Comparison of ENCODE assay signal across 26 mouse cellular contexts in genomic region chr6:34463582-34463981, GRCm38 (mm10). TPM values are rescaled to one million over a fixed set of nuclear protein-coding genes. Genes with fewer than 3 reads are reported as not detected.
DNase-seq lines count a peak whose midpoint lies in the region; TF ChIP-seq lines count a peak whose summit lies in the region.
"Had no signal": no experiment of that assay in that cellular context is flagged by ENCODE, and none has a peak within 500 bp of the region (broad histone marks: within the 10 kb centered on the region; RNA-seq: fewer than 3 reads in every experiment).

No protein-coding gene starts in this region.

- H3K79me3 ChIP-seq in C2C12 (ENCODE audit: low read depth), result no peaks in the 10 kb centered on the region

- TF ChIP-seq CTCF in C2C12 (IDR thresholded peaks at IDR 0.05; ENCODE audit: control insufficient read depth, insufficient read depth, insufficient read length), result no peak

- H3K4me2 ChIP-seq in myocyte (ENCODE audit: low read depth), result peak overlapping the region; percentile 8
- H3K4me2 ChIP-seq: embryonic facial prominence, embryonic 13.5 days; embryonic facial prominence, embryonic 15.5 days; forebrain, embryonic 13.5 days; forebrain, embryonic 15.5 days had no signal

- TF ChIP-seq POLR2A in myocyte (IDR thresholded peaks at IDR 0.05; ENCODE audit: insufficient read length, low read depth), result no peak

- DNase-seq in NIH3T3 (ENCODE audit: low read depth), result peak; percentile 51
- DNase-seq in thymus, adult 18-20 months, result no peak
- no peak for DNase-seq in spleen, postnatal 4 days (ENCODE audit: low spot score in 2 of 2)
- DNase-seq in left cerebral cortex, adult 8-10 months (ENCODE audit: low spot score in 2 of 2), result no peak
- DNase-seq: adrenal gland, adult 2 months; adrenal gland, postnatal 10 days; adrenal gland, postnatal 25 days; B cell, adult 2 months; cerebellum, adult 11 months; cerebellum, adult 18-20 months; cerebellum, adult 8-10 months; cerebellum, adult 9-11 months; cerebellum, postnatal 14 days; cerebellum, postnatal 36 days; embryo, embryonic 11 days; forebrain, postnatal 0 days had no signal

- no peaks in the 10 kb centered on the region for H3K36me3 ChIP-seq in C2C12 (ENCODE audit: control insufficient read depth, insufficient read depth)
- no peaks in the 10 kb centered on the region for H3K36me3 ChIP-seq in myocyte (ENCODE audit: control insufficient read depth, insufficient read depth)
- H3K36me3 ChIP-seq: embryonic facial prominence, embryonic 13.5 days; embryonic facial prominence, embryonic 15.5 days; forebrain, embryonic 15.5 days; G1E had no signal

- H3K27me3 ChIP-seq in C2C12 (ENCODE audit: control insufficient read depth, insufficient read depth, insufficient read length), result no peaks in the 10 kb centered on the region
- H3K27me3 ChIP-seq in myocyte (ENCODE audit: control insufficient read depth, insufficient read depth, insufficient read length), result no peaks in the 10 kb centered on the region
- H3K27me3 ChIP-seq: embryonic facial prominence, embryonic 15.5 days; forebrain, embryonic 13.5 days; forebrain, embryonic 15.5 days had no signal

- no peak overlapping the region for H3ac ChIP-seq in C2C12 (ENCODE audit: control insufficient read depth, insufficient read length, low read depth)
- no peak overlapping the region for H3ac ChIP-seq in myocyte (ENCODE audit: control insufficient read depth, insufficient read length)

- H3K79me2 ChIP-seq in C2C12 (ENCODE audit: control insufficient read depth, insufficient read depth), result no peaks in the 10 kb centered on the region
- H3K79me2 ChIP-seq in myocyte (ENCODE audit: control insufficient read depth, insufficient read depth), result no peaks in the 10 kb centered on the region

- H3K4me3 ChIP-seq in C2C12 (ENCODE audit: insufficient read depth, poor library complexity, severe bottlenecking), result no peak overlapping the region
- H3K4me3 ChIP-seq in myocyte, result no peak overlapping the region
- H3K4me3 ChIP-seq: embryonic facial prominence, embryonic 13.5 days; embryonic facial prominence, embryonic 15.5 days; forebrain, embryonic 13.5 days; forebrain, embryonic 15.5 days had no signal

TF ChIP-seq in C2C12, 6 proteins besides CTCF, POLR2A, EP300 and RAD21:
- TF ChIP-seq USF1 (IDR thresholded peaks at IDR 0.05; ENCODE audit: low read depth) (no peak), MYOD1 (IDR thresholded peaks at IDR 0.05; ENCODE audit: control insufficient read depth, insufficient read length, low read depth) (no peak), CEBPB (IDR thresholded peaks at IDR 0.05; ENCODE audit: low read depth) (peak; percentile 61), FOSL1 (IDR thresholded peaks at IDR 0.05; ENCODE audit: insufficient read depth, low read length, poor library complexity, severe bottlenecking) (no peak), MYOG (IDR thresholded peaks at IDR 0.05; ENCODE audit: control insufficient read depth, extremely low read depth, insufficient read length) (no peak), MAX (IDR thresholded peaks at IDR 0.05) (no peak)

TF ChIP-seq in myocyte, 11 proteins besides CTCF, POLR2A, EP300 and RAD21:
- TF ChIP-seq CEBPB (IDR thresholded peaks at IDR 0.05; ENCODE audit: insufficient read depth, poor library complexity, severe bottlenecking) (peak; percentile 94), E2F4 (IDR thresholded peaks at IDR 0.05; ENCODE audit: insufficient read depth) (no peak)

RNA-seq across cellular contexts. Expression of gene Bpgm, which starts 12.4 kb away (rescaled TPM):
- polyA plus RNA-seq in C2C12 (2012; fragmentation: generic; extraction: Trizol) (16.1 TPM), myocyte (2012; fragmentation: generic; extraction: Trizol) (18.6 TPM)
- 10 to 100 TPM; 67.9 to 77.1 (median 72.1) TPM for total RNA-seq in left cerebral cortex, adult 8-10 months (2022)

RNA-seq across cellular contexts. Expression of gene Akr1b7, which starts 51.4 kb away (rescaled TPM):
- polyA plus RNA-seq in C2C12 (2012; fragmentation: generic; extraction: Trizol) (0.02 TPM), myocyte (2012; fragmentation: generic; extraction: Trizol) (19.4 TPM)
- 1 to 10 TPM in 1 of 4 experiments, under 1 TPM in 1, not detected in 2; 0.39 to 1.0 TPM for total RNA-seq in left cerebral cortex, adult 8-10 months (2022)
- total RNA-seq: common myeloid progenitor, adult 5-6 weeks; forebrain, postnatal 0 days; G1E had no signal
- polyA plus RNA-seq: embryonic facial prominence, embryonic 11.5 days; embryonic facial prominence, embryonic 13.5 days; embryonic facial prominence, embryonic 15.5 days; forebrain, embryonic 11.5 days; forebrain, embryonic 13.5 days; forebrain, embryonic 15.5 days; G1E had no signal

Comparison
In these comparisons a context has a peak if more than half of its experiments do, and no peak if none do; other contexts are left out.
1. RNA of gene Akr1b7, which starts 51.4 kb away (polyA plus RNA-seq): 19.4 TPM in myocyte (single experiment); 0.02 TPM in C2C12 (single experiment); every median in the first group is over 10 times any median in the second.